Mouse (Mus musculus) midbrain, embryonic 14.5 days (tissue): ENCODE results near the gene Ranbp1. TPM values are rescaled to one million over a fixed set of nuclear protein-coding genes. Genes with fewer than 3 reads are reported as not detected.

Experiments used
- microRNA counts: library from miRNA; unstranded; fragments of <30 nt; microRNA quantifications from one replicate; lab custom pipeline; 2016
- microRNA-seq: library from miRNA; unstranded; fragments of <30 nt; microRNA quantifications from one replicate; pipeline ENCODE4, GENCODE M21; 2016
- polyA plus RNA-seq: library from polyadenylated mRNA; unstranded; fragments of >200 nt; fragmentation: Nextera tagmentation; extraction: Ambion mirVana; gene quantifications from 2 replicates; pipeline ENCODE4 v1.2.1, GENCODE M21; 2014

The Ranbp1 gene
- polyA plus RNA-seq, 1 experiment from 2014 or later: 451 TPM

MicroRNA genes within 50 kb of the gene (microRNA counts, 519-probe panel; counts per million panel counts)
- not detected for microRNA mmu-miR-1306 (lab: Ali Mortazavi, UCI)

Small RNA genes lying within 50 kb of the gene (microRNA-seq; reads per million reads assigned to microRNA genes)
- gene Gm24572 (1.2 reads per million), gene Mir1306 (323 reads per million, percentile 68 among the genes with 10 or more reads in this experiment)

Other genes with a start within 250 kb of the Ranbp1 start
- 157 and 187 TPM in 2 replicates for gene Dgcr6, start 195.9 kb downstream of the Ranbp1 start, polyA plus RNA-seq
- gene Prodh, start 158.5 kb downstream of the Ranbp1 start, polyA plus RNA-seq: 3.3 and 4.0 TPM in 2 replicates
- 18.6 and 28.6 TPM in 2 replicates for gene Rtn4r, start 121.1 kb downstream of the Ranbp1 start, polyA plus RNA-seq
- not detected in 2 replicates for gene Ccdc188, start 30.9 kb downstream of the Ranbp1 start, polyA plus RNA-seq
- gene Zdhhc8, start 13.6 kb downstream of the Ranbp1 start, polyA plus RNA-seq: 13.8 and 13.9 TPM in 2 replicates
- gene Trmt2a, start 53 bp downstream of the Ranbp1 start, polyA plus RNA-seq: 80.2 and 81.3 TPM in 2 replicates
- gene Gm49776, start 9.6 kb upstream of the Ranbp1 start, polyA plus RNA-seq: 0.86 and 3.3 TPM in 2 replicates
- 32.7 and 40.0 TPM in 2 replicates for gene Dgcr8, start 40.5 kb upstream of the Ranbp1 start, polyA plus RNA-seq
- gene Tango2, start 99.4 kb upstream of the Ranbp1 start, polyA plus RNA-seq: 70.0 TPM in 2 replicates
- gene Arvcf, start 99.5 kb upstream of the Ranbp1 start, polyA plus RNA-seq: 70.2 and 70.4 TPM in 2 replicates
- 24.9 and 28.7 TPM in 2 replicates for gene Txnrd2, start 177.7 kb upstream of the Ranbp1 start, polyA plus RNA-seq
- 79.9 and 81.3 TPM in 2 replicates for gene Comt, start 178.1 kb upstream of the Ranbp1 start, polyA plus RNA-seq
- 14.8 and 15.9 TPM in 2 replicates for gene Gnb1l, start 250.0 kb upstream of the Ranbp1 start, polyA plus RNA-seq